Mouse (Mus musculus) retina, postnatal 1 day (tissue): Measurements from ENCODE around the gene Oas1g.
"Not testable (repeated sequence)": the region's sequence is repeated elsewhere in the genome, so short reads cannot be mapped to it uniquely, and the experiment has no call there.

ENCODE experiments used
- DNase-seq: peaks from one replicate; pipeline ENCODE4 v3.0.0-alpha.2; 2012

Oas1g gene

DNA sequence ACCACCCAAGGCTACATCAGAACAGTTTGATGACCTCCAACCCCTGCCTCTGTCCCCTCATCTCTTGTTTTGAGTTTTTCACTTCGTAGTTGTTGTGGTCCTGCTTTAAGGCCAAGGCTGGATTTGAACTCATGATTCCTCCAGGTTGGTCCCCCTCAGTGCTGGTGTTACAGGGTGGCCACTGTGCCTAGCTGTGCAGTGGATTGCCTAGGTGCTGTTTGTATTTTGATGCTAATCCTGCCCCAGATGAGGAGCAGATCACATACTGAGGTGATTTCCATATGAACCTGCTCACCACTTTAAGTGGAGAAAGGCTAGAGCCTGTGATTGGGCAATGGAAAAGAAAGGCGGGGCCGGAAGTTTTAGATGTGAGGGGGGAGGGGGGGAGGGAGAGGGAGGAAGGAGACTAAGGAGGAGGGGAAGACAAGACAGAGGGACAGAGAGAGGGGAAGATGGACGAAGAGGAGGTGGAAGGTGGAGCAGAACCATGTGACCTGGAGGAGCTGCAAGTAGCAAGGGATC is 942 bp upstream of the Oas1g start:
- not testable (repeated sequence) for DNase-seq

DNA sequence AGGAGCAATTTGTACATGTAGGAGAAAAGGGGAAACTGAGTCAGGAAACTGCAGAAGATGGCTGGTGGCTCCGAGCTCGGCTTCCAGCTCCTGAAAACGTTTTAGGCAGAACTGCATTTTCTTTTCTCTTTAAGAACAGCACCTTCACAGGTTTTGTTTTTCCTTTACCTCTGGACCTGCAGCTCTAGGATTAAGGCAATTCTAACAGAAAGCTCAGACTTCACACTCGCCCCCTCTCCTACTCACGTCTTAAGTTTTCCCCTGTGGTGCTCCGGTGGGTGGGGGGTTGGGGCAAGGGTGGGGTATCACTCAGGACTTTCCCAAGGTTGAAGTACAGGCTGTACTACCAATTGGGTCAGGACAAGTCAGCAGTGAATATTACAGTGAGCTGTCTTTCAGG is 418 bp upstream of the Oas1g start:
- DNase-seq = no peak

DNA sequence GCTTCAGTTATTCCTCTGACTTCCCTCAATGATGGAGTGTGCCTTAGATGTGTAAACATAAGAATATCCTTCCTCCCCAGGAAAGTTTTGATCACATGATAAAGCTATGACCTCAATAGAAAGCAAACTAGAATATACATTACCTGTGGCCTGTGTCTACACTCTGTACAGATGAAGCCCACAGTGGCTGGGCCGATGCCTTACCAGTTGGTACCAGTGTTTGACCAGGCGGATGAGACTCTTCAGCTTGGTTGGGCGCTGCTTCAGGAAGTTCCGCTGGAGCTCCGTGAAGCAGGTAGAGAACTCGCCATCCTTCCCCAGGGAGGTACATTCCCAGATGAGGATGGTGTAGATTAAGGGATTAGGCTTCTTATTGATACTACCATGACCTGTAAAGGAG is 5.7 kb downstream of the Oas1g start:
- not testable (repeated sequence) for DNase-seq

DNA sequence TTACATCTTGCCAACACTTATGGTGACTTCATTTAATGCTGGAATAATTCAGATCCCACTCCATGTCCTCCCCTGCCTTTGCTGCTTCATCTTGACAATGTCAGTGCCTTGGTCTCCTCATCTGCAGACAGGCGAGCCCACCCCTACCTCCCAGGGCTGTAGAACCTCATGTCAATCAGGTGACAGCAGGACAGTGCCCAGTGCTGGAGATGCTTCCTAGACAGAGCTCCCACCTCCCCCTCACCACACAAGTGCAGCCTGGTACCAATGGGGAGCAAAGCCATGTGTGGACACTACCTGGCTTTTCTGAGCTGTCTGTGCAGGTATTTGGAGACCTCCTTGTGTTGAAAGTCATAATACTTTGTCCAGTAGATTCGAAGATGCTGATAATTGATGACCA is 8.6 kb downstream of the Oas1g start:
- not testable (repeated sequence) for DNase-seq

DNA sequence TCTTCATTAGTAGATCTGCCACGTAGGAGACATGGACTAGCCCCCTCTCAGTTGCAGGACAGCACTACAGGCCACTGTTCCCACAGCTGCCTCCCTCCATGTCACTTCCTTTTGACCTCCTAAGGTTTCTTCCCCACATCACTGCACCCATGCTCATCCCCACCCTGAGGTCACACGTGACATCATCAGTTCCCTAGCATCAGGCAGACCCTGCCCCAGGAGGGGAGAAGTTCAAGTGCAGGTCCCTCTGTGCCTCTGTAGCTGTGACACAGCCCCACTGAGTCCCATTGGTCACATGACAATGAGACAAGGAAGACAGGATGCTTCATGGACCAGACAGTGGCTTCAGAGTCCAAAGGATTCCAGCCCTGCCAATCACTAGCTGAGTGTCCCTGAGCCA is 10.0 kb downstream of the Oas1g start:
- DNase-seq = not testable (repeated sequence)

DNA sequence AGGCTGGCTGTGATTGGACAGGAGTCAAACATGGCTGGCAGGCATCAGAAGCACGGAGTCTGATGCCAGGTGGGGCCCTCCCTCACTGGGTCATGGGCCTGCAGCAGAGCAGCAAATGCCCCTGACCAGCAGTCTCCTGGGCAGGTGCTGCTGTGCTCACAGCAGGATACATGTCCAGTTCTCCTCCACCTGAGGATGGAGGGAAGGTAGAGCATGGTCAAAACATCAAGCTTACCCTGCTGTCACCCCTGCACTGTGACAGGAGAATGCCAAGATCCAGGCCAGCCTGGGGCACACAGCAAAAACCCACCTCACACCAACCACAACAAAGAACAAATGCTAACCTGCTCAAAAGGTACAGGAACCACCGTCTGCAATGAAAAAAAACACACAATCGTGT is 10.6 kb downstream of the Oas1g start:
- DNase-seq = not testable (repeated sequence)

DNA sequence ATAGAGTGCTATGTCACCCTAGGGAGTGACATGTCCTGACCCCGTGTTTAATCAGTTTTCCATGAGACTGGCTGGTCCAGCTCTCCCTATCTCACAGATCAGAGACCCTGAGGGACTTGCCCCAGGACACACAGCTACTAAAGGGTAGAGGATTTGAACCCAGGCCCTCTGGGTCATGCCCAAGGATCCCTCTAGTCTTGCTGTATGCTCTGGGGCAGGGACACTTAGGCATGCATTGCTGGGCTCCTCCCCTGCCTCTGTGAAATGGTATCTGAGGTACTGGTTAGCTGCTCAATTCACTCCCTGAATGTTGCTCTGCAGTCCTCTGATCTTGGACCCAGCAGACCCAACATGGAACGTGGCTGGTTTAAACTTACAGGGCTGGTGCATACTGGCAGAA is 15.9 kb downstream of the Oas1g start:
- DNase-seq = no peak

DNA sequence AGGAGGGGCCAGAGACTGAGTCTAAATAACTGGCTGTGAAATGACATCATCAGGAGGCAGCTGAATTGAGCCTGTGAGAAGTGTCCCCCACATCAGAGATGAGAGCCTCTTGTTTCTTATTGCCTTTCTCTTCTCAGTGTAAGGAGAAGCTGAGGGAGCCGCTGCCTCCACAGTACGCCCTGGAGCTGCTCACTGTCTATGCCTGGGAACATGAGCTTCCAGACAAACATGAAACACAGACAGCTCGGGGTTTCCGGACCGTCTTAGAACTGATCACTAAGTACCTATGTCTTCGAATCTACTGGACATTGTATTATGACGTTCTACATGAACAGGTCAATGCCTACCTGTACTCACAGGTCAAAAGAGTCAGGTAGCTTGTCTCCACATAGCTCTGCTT is 16.6 kb downstream of the Oas1g start:
- no peak for DNase-seq

DNA sequence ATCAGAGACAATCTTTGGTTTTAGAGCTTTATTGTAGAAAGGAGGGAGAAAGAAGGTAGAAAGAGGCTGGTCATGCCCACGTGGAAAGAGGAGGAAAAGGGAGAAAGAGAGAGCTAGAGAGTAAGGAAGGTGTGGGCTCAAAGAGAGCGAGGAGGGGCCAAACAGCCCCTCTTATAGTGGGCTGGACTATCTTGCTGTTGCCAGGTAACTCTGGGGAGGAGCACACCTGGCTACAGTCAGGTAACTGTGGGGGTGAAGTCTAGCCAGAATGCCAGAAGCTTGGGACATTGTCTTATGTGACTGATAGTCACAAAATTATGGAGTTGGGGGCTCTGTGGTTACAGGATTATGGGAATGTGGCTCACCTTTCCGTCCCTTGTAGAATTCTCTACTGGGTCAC is 17.3 kb downstream of the Oas1g start:
- DNase-seq = no peak

DNA sequence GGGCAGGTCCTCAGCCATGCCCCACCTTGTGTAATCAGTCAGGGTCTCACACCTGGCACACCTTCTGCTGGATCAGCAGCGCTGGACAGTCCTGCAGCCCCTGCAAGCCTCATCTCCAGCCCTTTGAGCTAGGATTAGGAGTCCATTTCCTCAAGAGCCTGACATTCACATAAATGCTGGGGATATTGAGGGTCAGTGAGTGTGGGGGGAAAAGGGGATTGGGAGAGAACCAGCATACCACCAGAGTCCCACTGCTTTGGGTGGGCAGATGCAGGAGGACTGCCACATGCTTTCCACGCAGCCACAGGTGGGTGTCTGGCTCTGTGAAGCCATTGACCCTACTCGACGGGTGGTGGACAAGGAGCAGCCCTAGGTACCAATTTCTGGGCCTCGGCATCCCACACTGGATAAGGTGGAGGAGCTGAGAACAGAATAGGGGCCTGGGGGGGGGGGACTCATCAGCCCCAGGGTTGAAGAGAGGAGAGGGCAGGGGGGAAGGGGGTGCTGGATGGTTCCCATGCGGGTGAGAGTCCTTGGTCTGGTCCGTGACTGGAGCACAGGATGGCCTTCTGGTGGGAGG is 17.9 kb downstream of the Oas1g start:
- DNase-seq = no peak

DNA sequence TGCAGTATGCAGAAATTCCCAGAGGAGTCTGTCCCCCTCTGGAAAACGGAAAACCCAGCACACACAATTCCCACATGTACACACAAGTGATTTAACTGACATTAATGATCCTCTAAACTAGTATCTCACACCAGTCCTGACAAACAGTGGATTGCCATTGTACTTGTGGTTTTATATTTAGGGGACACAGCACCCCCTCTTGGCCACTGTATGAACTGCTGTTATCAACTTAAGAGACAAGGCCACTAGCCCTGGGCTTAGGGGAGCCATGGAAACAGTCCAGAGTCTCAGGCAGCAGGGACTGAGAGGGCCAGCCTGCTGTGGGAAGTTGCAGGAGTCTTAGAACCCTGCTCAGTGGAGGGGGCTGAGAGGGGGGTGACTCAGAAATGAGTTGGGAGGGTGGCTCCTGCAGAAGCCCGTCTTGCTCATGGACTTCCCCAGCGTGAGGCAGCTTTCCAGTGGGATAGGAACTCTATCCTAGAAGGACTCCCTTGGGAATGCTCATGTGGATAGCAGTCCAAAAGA is 22.0 kb downstream of the Oas1g start:
- DNase-seq = peak; percentile 68

DNA sequence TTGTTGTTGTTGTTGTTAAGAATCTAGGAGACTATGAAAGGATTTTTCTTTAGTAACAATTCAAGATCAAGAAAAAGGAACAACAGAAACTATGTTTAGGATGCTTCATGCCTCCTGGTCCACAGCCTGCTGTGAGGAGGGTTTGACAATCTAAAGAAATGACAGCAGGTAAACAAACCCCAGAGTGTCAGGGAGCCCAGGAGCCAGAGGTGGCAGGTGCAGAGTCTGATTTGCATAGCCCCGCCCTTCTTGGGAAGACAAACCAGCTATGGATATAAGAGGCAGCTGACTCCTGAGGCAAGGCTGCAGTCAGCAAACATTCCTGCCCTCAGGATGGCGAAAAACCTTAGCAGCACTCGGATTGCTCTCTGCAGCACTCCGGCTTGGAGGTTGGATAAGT is 26.3 kb downstream of the Oas1g start, which contains the start of gene Oas1h:
Gene Oas1h, plus strand, starts transcription at position 301 of the 400 bp plus-strand sequence.
- DNase-seq = no peak

DNA sequence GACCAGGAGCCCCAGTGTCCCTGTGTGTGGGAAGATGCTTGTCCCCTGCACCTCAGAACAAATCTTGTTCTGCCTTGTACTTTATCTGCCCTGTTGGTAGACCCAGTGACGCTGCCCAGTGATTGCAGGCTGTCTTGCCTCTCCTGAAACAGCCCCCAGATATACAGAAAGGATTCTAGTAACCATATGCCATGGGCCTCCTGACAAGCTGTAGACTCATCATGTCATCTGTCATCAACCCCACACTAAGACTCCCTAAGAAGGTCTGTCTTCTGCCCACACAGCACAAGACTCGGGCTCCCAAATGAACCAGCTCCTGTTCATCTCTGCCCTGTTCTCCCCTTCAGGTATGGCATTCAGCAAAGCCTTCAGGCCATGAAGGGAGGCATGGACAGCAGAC is 28.2 kb downstream of the Oas1g start:
- DNase-seq = no peak

DNA sequence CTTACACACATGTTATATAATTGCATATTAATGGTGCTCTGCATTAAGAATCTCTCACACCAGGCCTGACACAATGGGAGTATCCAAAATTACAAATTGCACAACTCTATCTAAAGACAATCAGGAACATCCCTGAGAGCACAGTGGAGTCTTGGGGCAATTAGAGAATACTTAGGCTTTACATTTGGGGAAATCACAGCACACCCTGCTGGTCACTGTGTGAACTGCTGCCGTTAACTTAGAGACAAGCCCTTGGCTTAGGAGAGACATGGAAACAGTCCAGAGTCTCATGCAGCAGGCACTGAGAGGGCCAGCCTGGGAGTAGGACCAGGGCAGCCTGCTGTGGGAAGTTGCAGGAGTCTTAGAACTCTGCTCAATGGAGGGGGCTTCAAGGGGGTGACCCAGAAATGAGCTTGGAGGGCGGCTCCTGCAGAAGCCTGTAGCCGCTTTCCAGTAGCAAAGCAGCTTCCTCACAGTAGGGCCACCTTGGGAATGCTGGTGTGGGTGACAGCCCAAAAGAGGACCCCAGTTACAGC is 37.7 kb downstream of the Oas1g start:
- peak; percentile 74 for DNase-seq

DNA sequence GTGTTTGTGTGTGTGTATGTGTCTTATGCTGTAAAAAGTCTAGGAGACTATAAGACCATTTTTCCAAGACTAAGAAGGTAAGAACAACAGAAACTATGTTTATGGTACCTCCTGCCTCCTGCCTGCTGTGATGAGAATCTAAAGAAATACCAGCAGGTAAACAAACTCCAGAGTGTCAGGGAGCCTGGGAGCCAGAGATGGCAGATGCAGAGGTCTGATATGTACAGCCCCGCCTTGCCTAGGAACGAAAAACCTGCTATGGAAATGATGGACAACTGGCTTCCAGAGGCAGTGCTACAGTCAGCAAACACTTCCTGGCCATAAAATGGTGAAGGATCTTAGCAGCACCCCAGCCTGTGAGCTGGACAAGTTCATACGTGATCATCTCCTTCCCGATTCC is 40.3 kb downstream of the Oas1g start, which contains the start of gene Oas1f:
Gene Oas1f, plus strand, starts transcription at position 301 of the 400 bp plus-strand sequence.
- DNase-seq = no peak

DNA sequence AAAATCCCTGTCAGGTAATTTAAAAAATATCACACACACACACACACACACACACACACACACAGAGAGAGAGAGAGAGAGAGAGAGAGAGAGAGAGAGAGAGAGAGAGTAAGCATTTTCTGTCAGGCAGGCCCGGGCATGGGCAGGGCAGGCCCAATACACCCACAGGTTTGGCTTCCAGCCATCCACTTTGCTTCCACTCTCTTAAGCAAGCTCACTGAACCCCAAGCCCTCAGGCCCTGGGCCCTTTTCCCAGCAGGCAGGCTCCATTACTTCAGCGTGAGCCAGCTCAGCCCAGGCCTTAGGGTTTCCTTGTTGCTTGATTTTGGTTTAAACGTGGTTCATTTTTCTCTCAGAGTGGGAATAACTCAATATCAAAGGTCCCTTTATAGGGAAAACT is 42.7 kb downstream of the Oas1g start:
- peak; percentile 25 for DNase-seq

DNA sequence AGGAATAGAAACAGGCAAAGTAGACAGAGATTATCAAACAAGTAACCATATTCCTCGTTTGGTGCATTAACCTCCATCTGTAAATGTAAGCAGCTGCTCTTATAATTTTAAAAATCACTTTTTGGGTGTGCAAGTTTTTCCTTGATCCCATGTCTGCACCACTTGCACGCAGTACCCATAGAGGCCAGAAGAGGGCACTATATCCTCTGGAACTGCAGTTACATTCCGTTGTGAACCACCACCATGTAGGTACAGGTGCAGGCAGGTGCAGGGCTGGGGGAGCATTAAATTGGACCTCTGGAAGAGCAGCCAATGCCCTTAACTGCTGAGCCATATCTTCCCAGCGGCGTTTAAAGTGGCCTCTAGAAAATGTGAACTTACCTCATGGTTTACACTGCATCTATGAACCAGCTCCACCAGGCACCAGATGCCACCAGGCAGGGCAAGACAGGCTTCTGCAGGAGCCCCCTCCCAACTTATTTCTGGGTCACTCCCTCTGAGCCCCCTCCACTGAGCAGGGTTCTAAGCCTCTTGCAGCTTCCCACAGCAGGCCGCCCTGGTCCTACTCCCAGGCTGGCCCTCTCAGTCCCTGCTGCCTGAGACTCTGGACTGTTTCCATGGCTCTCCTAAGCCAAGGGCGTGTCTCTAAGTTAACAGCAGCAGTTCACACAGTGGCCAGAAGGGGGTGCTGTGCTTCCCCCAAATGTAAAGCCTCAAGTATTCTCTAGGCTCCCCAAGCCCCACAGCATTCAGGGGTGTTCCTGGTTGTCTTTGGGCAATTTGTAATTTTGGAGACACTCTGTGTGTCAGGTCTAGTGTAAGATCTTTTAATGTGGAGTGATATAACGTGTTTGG is 50.5 kb downstream of the Oas1g start:
- peak; percentile 77 for DNase-seq

DNA sequence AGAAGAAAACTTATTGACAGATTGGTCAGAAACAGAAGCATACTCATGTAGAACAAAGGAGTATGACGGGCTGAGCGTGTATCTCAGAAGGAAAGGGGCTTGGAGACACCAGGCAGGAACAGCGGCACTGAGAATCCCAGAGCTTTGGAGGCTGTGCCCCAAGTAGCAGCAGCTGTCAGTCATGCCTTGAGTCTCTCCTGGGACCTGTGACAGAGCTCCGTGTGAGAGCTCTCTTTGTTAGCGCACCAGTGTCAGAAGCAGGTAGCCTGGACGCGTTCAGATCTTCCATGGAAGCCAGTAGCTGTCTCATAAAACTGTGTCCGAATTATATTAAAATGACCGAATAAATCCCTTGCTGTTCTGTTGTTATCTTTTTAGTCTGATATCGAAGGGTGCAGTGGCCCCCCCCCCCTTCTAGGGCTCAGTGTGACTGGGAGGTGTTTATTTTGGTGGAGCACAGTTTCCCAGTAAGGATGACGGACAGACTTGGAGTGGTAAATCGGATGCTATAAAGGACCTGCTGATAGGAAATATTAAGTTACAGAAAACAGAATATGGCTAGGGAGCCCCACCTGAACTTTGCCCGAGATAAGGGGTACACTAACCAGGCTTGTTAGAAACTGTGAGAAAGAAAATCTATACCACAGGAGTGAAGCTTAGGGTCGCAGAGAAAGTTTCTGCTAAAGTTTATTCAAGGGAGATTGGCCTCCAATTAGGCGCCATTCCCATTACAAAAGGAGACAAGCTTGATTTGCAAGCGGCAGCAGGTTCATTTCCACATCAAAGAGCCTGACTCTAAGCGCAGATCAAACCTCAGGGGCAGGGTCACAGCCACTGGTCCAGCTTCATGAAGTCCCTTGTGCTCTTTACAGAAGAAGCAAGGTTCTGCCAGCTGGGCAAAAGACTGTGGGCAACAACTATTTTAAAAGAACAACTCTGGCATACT is 53.8 kb downstream of the Oas1g start:
- no peak for DNase-seq

DNA sequence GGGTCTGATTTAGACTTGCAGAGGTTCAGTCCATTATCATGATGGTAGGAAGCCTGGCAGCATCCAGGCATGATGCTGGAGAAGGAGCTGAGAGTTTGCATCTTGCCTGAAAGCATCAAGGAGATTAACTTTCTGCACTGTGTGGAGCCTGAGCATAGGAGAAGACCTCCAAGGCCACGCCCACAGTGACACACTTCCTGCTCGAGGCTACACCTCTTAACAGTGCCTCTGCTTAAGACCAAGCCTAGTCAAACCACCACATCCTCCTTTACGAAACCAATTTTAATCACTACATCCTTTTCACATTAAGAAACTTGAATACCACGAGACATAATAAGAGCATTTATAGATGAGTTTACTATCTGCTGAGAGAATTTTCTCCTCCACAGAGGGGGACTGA is 56.4 kb downstream of the Oas1g start:
- DNase-seq = no peak
